Mouse (Mus musculus) spleen, postnatal 36 days (tissue): ENCODE measurements around the gene Ece2.
"Not testable (repeated sequence)": the region's sequence is repeated elsewhere in the genome, so short reads cannot be mapped to it uniquely, and the experiment has no call there.

Source experiments
- DNase-seq, 2 experiments: peaks; one replicate each; pipeline ENCODE4 v3.0.0; 2022; ENCODE audit warnings: low spot score in 2 of 2, mixed read lengths in 1 of 2

Ece2 gene

GRCm38 (mm10) chr16:20621991-20622685, 7.5 kb upstream of the Ece2 start:
- DNase-seq = peak in 1 of 2 experiments; percentile 21

- no peak for DNase-seq
These were observed 6.4 kb upstream of the Ece2 start for GRCm38 (mm10) chr16:20623211-20623610.

GRCm38 (mm10) chr16:20628871-20629391, 697 bp upstream of the Ece2 start:
- no peak for DNase-seq

GRCm38 (mm10) chr16:20637410-20637809, 7.8 kb downstream of the Ece2 start:
- no peak for DNase-seq

- no peak for DNase-seq
These were observed 8.7 kb downstream of the Ece2 start for GRCm38 (mm10) chr16:20638367-20638766.

- DNase-seq = peak; percentile 23 to 25
These were observed 12.5 kb downstream of the Ece2 start for GRCm38 (mm10) chr16:20642161-20642560.

GRCm38 (mm10) chr16:20643911-20644310, 14.3 kb downstream of the Ece2 start:
- no peak for DNase-seq

GRCm38 (mm10) chr16:20651076-20651946, 21.7 kb downstream of the Ece2 start, which contains the start of gene Psmd2:
Gene Psmd2 (plus strand): TSS chr16:20651652.
- DNase-seq = peak; percentile 90 to 92

- no peak for DNase-seq
These were observed 22.3 kb downstream of the Ece2 start for GRCm38 (mm10) chr16:20651947-20652310.

GRCm38 (mm10) chr16:20653315-20653714, 23.7 kb downstream of the Ece2 start:
- no peak for DNase-seq

GRCm38 (mm10) chr16:20657661-20658060, 28.0 kb downstream of the Ece2 start:
- DNase-seq = no peak

- not testable (repeated sequence) for DNase-seq
These were observed 38.4 kb downstream of the Ece2 start, which contains the start of gene Eif4g1 for GRCm38 (mm10) chr16:20668013-20668412. Gene Eif4g1 (plus strand): TSS chr16:20668313.

- no peak for DNase-seq
These were observed 40.7 kb downstream of the Ece2 start for GRCm38 (mm10) chr16:20670291-20670690.

- DNase-seq = no peak
These were observed 42.3 kb downstream of the Ece2 start for GRCm38 (mm10) chr16:20671886-20672285.

- peak; percentile 93 to 94 for DNase-seq
These were observed 42.9 kb downstream of the Ece2 start for GRCm38 (mm10) chr16:20672500-20672902.

GRCm38 (mm10) chr16:20672965-20673705, 43.5 kb downstream of the Ece2 start:
- DNase-seq = peak; percentile 40 to 43

GRCm38 (mm10) chr16:20673706-20674303, 44.2 kb downstream of the Ece2 start:
- peak; percentile 48 to 50 for DNase-seq

- no peak for DNase-seq
These were observed 45.6 kb downstream of the Ece2 start for GRCm38 (mm10) chr16:20675213-20675612.

- no peak for DNase-seq
These were observed 47.1 kb downstream of the Ece2 start for GRCm38 (mm10) chr16:20676702-20677101.

- no peak for DNase-seq
These were observed 47.8 kb downstream of the Ece2 start for GRCm38 (mm10) chr16:20677380-20677779.

GRCm38 (mm10) chr16:20677974-20678675, 48.5 kb downstream of the Ece2 start:
- DNase-seq = peak; percentile 70 to 83
